Mouse (Mus musculus): ENCODE measurements around the gene St6galnac5.

DNA sequence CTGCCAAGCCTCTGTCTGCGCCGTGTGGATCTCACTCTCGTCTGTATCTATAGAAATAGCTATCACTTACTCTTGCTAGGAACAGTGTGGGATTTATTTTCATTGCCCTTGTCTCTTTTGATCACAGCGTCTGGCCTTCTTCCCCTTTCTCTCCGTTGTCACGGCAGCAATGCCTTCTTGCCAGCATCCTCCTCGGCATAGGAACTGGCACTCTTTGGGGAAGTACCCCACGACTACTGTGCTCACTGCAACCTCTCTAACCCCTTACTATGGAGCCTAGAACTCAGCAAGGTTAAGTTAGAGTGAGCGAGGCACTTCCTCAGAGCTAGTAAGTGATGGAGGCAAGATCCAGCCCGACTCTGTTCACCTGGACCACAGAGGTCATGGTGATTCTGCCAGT, 76.2 kb downstream of the St6galnac5 start:
- TF ChIP-seq CTCF (conservative IDR thresholded peaks at IDR 0.05; ENCODE audit: insufficient read depth, insufficient read length, low read depth, low read length) (no peak), POLR2A (IDR thresholded peaks at IDR 0.05; ENCODE audit: low read depth, low read length) (no peak)
